Comparison of ENCODE assay signal across 7 mouse cellular contexts in the genomic region with DNA sequence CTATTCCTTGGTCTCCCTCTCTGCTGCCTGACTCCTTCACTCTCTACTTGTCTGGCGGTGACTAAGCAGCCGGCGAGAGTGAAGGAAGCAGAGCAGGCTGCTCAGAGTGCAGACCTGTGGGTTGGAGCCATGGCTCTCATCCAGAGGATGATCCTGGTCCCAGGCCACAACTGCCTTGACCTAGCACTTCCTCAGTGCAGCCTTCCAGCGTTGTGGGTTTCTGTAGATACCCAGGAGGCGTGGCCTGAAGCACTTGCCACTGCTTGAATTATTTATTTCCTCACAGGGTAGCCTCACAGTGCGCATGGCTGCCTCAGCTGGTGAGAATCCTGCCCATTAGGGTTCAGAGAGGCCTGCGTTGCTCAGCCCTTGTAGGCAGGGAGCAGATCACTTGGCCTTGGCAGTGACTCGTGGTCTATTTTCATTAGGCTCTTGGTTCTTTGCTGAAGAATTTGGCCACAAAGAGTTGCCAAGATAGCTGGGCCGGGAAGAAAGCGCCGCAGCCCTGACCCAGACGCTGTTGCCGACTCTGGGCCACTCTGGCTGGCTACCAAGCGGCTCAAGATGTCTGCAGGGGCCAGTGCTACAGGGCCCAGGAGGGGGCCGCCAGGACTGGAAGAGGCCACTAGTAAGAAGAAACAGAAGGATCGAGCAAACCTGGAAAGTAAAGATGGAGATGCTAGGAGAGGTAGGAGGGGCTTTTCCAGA. TPM values are rescaled to one million over a fixed set of nuclear protein-coding genes. Genes with fewer than 3 reads are reported as not detected.
DNase-seq lines count a peak whose midpoint lies in the region; ATAC-seq lines count a peak whose summit lies in the region.

No protein-coding gene starts in this region.

- 0 out of 2 replicates have a peak overlapping the region, but pooled peaks have one; percentile 1 for H3K27ac ChIP-seq in forebrain, embryonic 12.5 days

- peak overlapping the region; percentile 89 for H3K4me2 ChIP-seq in forebrain, embryonic 12.5 days

- ATAC-seq in forebrain, embryonic 12.5 days (ENCODE audit: low FRiP score): no peak

- 91% methylated on average over 16 of the region's 16 CpGs for WGBS in forebrain, embryonic 12.5 days

- no peaks in the 10 kb centered on the region for H3K9me3 ChIP-seq in forebrain, embryonic 12.5 days

- H3K27me3 ChIP-seq in forebrain, embryonic 12.5 days: no peaks in the 10 kb centered on the region

- H3K9ac ChIP-seq in forebrain, embryonic 12.5 days: peak overlapping the region; percentile 95

- H3K4me1 ChIP-seq in forebrain, embryonic 12.5 days: peaks cover 22% of the 10 kb centered on the region

- H3K4me3 ChIP-seq in forebrain, embryonic 12.5 days (replicated peaks): peak overlapping the region; percentile 98

- peaks cover 76% of the 10 kb centered on the region for H3K36me3 ChIP-seq in forebrain, embryonic 12.5 days (replicated peaks)

- DNase-seq in ES-CJ7 (ENCODE audit: low read depth, low spot score) (peak; percentile 64), R1 (ENCODE audit: low read depth, low spot score) (peak; percentile 79)
- DNase-seq in induced T-regulatory cell, adult 2 months (ENCODE audit: low read depth): peak; percentile 51
- peak; percentile 44 for DNase-seq in lung, postnatal 36 days
- peak; percentile 67 for DNase-seq in testis, postnatal 14 days (ENCODE audit: low spot score)
- DNase-seq in thymus, postnatal 10 days (ENCODE audit: low spot score in 2 of 2): no peak

RNA-seq across cellular contexts. Expression of a gene that starts 1.8 kb away (rescaled TPM):
- 101 and 103 TPM in 2 replicates for polyA plus RNA-seq in forebrain, embryonic 12.5 days (2016; fragmentation: Nextera tagmentation; extraction: Ambion mirVana)

RNA-seq across cellular contexts. Expression of a gene that starts 12.7 kb away (rescaled TPM):
- 37.9 and 39.5 TPM in 2 replicates for polyA plus RNA-seq in forebrain, embryonic 12.5 days (2016; fragmentation: Nextera tagmentation; extraction: Ambion mirVana)

RNA-seq across cellular contexts. Expression of a gene that starts 15.3 kb away (rescaled TPM):
- 85.7 and 91.4 TPM in 2 replicates for polyA plus RNA-seq in forebrain, embryonic 12.5 days (2016; fragmentation: Nextera tagmentation; extraction: Ambion mirVana)

RNA-seq across cellular contexts. Expression of a gene that starts 24.4 kb away (rescaled TPM):
- polyA plus RNA-seq in forebrain, embryonic 12.5 days (2016; fragmentation: Nextera tagmentation; extraction: Ambion mirVana): 170 and 171 TPM in 2 replicates

RNA-seq across cellular contexts. Expression of a gene that starts 30.8 kb away (rescaled TPM):
- 67.6 and 70.0 TPM in 2 replicates for polyA plus RNA-seq in forebrain, embryonic 12.5 days (2016; fragmentation: Nextera tagmentation; extraction: Ambion mirVana)

Comparison
In these comparisons a context has a peak if more than half of its experiments do, and no peak if none do; other contexts are left out.
1. DNase-seq: peak in ES-CJ7 (single experiment), R1 (single experiment), induced T-regulatory cell, adult 2 months (single experiment), lung, postnatal 36 days (single experiment) and testis, postnatal 14 days (single experiment); none in thymus, postnatal 10 days (0 of 2).